Mouse (Mus musculus) induced T-regulatory cell, adult 2 months (primary cell): ENCODE results near the gene Pank1.

ENCODE experiments used
- DNase-seq: peaks from one replicate; pipeline ENCODE4 v3.0.0-alpha.2; 2012; ENCODE audit warnings: low read depth

Gene Pank1

DNA sequence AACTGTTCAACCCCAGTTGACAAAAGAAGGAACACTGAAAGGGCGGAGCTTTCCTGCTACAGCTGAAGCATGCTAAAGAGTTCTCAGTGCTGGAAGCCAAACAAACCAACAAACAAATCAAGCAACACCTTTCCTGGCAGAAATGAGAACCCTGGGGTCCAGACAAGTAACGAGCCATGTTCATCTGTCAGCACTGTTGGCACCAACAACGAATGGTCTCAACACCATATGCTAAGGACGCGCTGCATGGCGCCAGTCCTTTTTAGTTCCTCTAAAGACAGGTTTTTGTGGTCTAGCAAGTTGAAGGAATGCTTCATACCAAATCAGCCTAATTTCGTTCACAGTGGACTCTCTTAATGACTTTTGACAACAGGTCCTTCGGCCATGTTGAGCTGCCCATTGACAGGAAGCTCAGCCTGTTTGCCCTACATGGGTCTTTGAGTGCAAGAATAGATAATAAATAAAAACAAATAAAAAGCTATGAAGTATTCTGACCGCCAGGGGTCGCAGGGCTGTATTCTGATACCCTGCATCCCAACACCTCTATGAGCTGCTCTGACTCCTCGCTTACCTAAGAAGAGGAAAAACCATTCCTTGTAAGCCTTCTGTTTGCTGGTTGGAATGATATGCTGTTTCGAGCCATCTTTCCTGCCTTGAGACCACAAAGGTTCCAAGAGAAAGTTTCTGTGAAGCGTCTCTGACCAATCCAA, 53.2 kb downstream of the Pank1 start:
- peak; percentile 75 for DNase-seq

GRCm38 (mm10) chr19:34819577-34820170, 59.6 kb downstream of the Pank1 start:
- no peak for DNase-seq

DNA sequence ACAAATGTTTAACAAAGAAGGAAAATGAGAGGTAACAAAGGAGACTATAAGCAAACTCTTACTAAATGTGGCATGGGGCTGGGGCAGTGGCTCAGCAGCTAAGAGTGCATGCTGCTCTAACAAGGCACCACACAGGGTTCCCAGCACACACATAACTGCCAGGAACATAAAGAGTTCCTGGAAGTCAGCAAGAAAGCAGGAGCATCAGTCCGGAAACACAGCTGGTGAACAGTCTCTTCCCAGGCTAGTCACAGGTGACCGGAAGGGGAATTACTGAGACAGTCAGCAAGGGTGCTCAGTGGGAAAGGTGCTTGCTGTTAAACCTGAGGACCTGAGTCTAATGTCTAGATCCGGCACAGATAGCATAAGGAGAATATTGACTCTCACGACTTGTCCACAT, 63.9 kb downstream of the Pank1 start:
- no peak for DNase-seq

DNA sequence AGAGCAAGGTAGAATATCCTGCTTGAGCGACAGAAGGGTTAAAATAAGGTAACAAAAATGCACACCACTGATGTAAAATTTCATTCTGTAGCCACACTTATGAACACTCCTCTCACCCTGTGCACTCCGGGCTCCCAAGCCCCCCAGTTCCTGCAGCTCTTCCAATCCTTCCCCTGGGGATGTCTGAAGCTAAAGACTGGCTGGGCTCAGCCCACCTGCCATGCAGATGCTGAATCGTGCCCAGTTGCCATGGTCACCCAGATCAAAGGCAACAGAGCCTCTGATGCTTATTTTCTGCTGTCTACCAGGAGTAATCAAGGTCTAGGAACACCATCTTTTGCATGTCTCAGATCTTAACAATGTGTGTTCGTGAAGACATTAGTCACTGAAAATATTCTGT, 64.6 kb downstream of the Pank1 start:
- no peak for DNase-seq

GRCm38 (mm10) chr19:34813961-34814360, 65.3 kb downstream of the Pank1 start:
- no peak for DNase-seq

DNA sequence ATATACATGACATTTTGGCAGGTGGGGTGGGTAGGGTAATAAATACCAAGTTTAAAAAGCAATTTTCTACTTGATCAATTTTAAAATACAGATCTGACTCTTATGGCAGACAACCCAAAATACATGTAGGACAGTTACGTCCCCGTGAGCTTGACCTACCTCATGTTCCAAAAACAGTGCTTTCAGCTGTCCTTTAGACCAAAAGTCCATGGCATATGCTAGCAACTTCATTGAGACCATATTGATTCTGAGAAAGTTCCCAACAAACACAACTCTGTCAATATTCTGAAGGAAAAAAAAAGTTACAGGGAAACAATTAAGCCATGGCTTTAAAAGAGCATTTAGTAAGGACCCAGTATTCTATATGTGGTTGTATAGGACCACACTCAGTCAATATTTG, 65.7 kb downstream of the Pank1 start:
- DNase-seq = no peak

DNA sequence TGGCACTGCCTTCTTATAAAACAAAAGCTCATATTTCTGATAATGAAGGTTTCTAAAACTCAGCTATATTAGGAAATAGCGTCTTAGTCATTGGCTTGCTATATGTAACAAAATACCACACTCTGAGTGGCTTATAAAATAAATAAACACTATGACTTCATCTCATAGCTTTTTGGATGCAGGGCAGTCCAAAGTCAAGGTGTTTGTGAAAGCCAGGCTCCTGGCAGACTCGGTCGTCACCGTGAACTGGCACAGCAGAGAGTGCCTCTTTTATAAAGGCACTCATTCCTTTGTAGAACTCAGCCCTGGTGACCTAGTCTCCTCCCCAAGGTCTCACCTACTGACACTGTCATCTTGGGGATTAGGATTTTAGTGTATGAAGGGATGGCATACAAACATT, 66.5 kb downstream of the Pank1 start:
- DNase-seq = no peak

DNA sequence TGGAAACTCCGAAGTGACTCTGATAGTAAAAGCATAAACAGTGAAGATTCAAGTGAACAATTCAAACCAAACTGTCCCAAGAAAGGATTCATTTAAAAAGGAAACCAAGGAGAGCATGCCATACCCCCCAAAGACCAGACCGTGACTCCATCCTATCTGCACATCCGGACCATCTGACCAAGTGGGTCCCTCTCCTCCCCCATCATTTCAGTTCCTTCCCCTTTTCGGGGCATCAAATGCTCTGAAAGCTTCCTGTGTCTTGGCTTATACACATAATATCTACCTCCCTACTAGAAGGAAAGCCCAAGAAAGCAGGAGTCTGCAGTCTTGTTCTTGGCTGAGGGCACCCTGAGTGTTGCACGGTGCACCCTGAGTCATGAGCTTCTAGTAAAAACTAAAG, 72.1 kb downstream of the Pank1 start:
- no peak for DNase-seq

DNA sequence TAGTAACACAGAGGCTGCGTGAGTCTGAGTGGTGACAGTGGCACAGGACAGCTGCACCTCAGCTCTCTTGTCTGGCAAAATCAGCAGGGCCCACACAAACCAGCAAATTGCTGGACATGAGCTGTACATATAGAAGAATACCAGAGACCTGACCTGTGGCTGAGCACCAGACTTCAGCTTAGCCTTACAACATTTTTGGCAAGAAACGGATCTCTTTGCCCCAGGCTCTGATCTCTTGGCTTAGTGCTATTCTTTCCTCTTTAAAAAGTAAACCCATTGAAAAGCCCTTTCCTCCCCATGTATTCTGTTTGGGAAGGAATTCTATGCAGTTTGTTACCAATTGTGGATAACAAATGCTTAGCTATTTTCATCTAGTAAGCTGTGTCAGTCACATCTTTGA, 74.2 kb downstream of the Pank1 start:
- DNase-seq = no peak

- DNase-seq = no peak
These were observed 74.7 kb downstream of the Pank1 start for GRCm38 (mm10) chr19:34804531-34804930.

DNA sequence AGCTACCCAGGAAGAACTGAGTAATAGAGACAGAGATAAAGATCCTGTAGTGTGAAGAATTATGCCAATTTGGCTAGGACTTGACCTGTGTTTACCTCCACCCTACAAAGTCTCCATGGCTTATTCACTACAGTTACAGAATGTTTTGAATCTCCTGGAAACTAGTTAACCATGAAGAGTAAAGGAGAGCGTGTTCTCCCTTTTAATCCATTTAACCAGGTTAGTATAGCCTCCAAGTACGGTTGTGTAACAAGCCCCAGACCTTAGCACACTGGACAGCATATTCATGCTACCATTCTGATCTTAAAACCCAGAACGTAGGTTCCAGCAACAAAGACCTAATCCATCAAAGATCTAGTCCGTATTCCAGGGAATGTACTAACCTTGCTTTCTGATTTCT, 75.9 kb downstream of the Pank1 start:
- no peak for DNase-seq

GRCm38 (mm10) chr19:34799644-34800267, 79.5 kb downstream of the Pank1 start:
- DNase-seq = no peak

DNA sequence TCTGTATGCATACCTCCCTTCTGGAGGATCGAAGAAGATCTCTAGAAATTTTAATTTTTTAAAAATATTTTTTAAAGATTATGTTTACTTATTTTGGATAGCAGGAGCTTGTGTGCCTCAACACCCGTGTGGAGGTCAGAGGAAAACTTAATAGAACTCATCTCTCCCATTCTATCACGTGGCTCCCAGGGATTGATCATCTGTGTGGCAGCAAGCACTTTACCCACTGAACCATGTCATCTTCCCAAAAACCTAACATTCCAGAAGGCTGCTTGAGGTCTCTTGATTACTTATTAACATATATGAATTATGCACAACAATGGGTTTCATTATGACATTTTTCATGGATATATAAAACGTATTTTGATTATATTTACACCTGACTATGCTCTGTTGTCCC, 82.9 kb downstream of the Pank1 start:
- no peak for DNase-seq

DNA sequence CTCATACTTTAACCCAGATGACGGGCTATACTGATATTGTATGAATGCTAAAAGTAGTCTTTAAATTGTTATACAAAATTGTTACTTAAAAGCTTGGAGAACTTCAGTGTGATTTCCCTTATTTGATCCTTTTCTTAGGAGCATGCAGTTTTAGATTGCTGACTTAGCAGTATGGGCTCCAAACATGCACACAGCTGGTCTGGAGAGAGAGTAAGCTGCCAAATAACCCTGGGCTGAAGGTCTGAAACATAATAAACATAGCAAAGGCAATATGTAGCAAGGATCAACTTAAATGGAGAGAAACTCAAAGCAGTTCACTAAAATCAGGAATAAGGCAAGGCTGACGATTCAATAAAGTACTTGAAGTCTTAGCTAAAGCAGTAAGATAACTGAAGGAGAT, 96.8 kb downstream of the Pank1 start:
- no peak for DNase-seq

- no peak for DNase-seq
These were observed 100.3 kb downstream of the Pank1 start for GRCm38 (mm10) chr19:34778993-34779392.

DNA sequence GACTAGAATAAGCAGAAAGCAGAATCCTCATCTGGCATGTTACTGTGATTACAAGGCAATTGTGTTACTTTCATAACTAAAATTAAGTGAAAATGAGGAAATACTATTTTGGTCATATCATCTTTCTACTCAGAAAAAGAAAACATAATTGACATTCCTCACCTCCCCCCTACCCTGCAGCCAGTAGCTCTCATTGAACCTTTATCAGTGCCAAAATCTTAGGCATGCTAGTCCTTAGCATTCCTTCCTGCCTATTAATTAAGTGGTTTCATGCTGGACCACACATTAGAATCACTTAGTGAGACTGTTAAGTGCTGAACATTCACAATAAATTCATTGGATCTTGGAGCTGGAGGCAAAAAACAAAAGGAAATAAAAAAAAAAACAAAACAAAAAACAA, 101.2 kb downstream of the Pank1 start:
- no peak for DNase-seq

- peak; percentile 33 for DNase-seq
These were observed 106.5 kb downstream of the Pank1 start for GRCm38 (mm10) chr19:34772775-34773174.

DNA sequence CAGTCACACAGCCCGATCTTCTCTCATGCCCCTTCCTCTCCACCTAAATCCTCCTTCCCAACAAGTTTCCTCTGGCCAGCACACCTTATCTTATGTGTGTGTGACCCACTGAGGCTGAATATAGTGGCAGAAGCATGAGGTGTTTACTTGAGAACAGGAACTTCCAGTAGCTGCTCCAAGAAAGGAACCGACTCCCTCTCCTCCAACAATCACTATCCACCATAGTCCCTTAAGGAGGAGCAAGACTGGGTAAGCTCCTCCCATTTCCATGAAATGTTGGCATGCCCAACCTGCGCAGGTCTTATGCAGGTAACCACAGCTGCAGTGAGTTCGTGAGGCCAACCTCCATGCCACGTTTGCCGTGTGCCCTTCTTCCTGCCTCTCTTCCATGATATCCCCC, 108.5 kb downstream of the Pank1 start:
- no peak for DNase-seq

GRCm38 (mm10) chr19:34758754-34759153, 120.5 kb downstream of the Pank1 start:
- no peak for DNase-seq
